ENCODE assay signal across 22 mouse cellular contexts in the genomic region with DNA sequence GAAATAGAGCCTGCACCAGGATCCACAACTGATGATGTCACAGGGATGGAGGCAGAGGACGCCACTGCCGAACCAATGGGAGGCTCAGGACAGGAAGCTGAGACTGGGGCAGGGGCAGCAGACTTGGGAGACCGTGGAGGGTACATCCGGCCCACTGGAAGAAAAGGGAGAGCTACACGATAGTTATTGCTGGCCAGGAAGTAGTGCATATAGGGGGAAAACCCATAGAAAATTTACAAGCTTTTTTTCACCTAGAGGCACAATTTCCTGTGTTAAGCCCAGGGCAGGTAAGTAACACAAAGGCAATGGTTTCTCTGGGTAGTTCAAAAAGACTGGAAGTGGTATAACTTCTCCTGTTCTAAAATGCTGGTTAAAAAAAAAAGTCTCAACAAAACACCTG. TPM values are rescaled to one million over a fixed set of nuclear protein-coding genes. Genes with fewer than 3 reads are reported as not detected.
"Had no signal": no experiment of that assay in that cellular context is flagged by ENCODE, and none has a peak within 500 bp of the region (broad histone marks: within the 10 kb centered on the region; RNA-seq: fewer than 3 reads in every experiment).

No protein-coding gene starts in this region.

- ATAC-seq: midbrain, embryonic 16.5 days had no signal

- H3K4me3 ChIP-seq: kidney, embryonic 15.5 days; layer of hippocampus, adult 2 months; left cerebral cortex, adult 2 months; liver, embryonic 13.5 days; midbrain, embryonic 12.5 days had no signal

- H3K27me3 ChIP-seq: kidney, embryonic 15.5 days; liver, embryonic 13.5 days; midbrain, embryonic 12.5 days had no signal

- H3K27ac ChIP-seq: kidney, embryonic 15.5 days; layer of hippocampus, adult 2 months; left cerebral cortex, adult 2 months; liver, embryonic 13.5 days; midbrain, embryonic 12.5 days; stomach, postnatal 0 days had no signal

- DNase-seq: kidney, adult 11 months; kidney, adult 8-10 months; kidney, postnatal 10 days; layer of hippocampus, adult 9-11 months; layer of hippocampus, postnatal 36 days; liver, embryonic 13.5 days; lung, adult 2 months; lung, postnatal 14 days; lung, postnatal 4 days; right cerebral cortex, adult 18-20 months; right cerebral cortex, postnatal 14 days; thymus, adult 2 months; thymus, postnatal 14 days; thymus, postnatal 4 days had no signal

RNA-seq across cellular contexts. Expression of gene Atp2a1, which starts 33.6 kb away (rescaled TPM):
- total RNA-seq: megakaryocyte progenitor cell, adult 5-6 weeks had no signal
- polyA plus RNA-seq: stomach, embryonic 14.5 days had no signal
